Mouse (Mus musculus): ENCODE results near the gene Rnf126.

The Rnf126 gene

DNA sequence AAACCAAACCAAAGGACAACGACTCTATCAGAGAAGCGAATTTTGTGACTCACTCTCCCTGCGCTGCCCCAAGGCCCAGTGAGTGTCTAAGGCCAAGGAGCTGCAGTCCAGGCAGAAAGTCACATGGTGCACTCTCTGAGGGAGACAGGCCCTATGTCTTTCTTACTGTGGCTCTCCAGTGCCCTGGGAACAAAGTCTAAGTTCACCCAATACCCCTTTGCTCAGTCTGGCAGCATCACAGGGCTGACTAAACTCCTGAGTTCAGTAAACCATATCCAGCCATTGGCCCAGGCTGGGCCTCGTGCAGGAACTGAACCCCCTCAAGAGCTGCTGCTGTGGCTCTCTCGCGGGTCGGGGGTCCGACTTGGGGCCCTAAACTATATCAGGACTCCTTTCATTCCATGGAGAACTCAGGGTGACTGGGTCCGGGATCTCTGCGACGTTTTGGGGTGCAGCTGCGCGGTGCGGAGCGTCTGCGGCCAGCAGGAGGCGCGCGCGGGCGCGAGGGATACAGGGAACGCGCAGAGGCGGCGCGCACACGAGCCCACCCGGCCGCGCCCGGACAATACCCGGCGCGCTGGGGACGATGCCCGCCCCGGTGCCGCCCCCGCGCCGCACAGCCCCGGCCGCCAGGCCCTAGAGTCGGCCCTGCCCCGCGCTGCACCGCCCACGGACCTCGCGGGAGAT is 26.4 kb upstream of the Rnf126 start, which contains the start of gene Palm:
Gene Palm, plus strand, starts transcription at position 522 of the 687 bp plus-strand sequence.
- in situ Hi-C loops (cut with MboI; ENCODE audit: low sequenced_read_pairs): no loop called here

GRCm38 (mm10) chr10:79792339-79793040 is 25.7 kb upstream of the Rnf126 start:
- in situ Hi-C loops (cut with MboI; ENCODE audit: low sequenced_read_pairs): no loop called here

DNA sequence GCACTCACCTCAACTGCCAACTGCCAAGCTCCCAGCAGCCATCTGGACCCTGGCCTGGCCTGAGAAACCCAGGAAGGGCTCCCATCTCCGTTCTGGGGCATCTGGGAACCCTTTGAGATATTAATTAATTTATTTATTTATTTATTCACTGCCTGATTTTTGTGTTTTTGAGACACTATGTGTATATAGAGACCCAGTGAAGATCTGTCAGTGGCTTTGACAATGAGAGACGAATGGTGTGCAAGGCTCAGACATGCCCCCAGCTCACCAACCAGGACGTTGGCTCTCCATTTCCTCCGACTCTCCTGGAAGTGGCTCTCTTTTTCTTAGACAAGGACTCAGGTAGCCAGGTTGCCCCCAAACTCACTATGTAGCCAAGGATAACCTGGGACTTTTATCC is 24.1 kb upstream of the Rnf126 start, which contains the start of gene Prss57:
Gene Prss57, minus strand, starts transcription at position 101 of the 400 bp plus-strand sequence.
- in situ Hi-C loops (cut with MboI; ENCODE audit: low sequenced_read_pairs): no loop called here

DNA sequence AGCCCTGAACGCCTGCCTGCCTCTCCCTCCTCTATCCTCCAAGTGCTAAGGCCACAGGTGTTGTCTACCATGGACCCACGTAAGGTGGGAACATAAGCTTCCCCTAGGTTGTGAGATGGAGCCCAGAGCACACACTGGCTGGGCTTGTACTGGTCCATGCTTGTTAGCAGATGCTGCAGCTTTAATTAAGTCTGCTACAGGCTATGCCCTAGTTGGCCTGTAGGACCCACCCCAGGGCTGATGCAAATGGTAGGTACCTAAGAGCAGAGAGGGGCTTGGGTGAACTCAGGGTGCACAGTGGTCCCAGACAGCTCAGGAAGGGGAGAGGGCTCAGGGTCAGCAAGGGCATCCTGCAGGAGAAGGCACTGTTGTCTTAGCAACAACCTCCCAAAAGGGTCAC is 22.8 kb upstream of the Rnf126 start:
- in situ Hi-C loops (cut with MboI; ENCODE audit: low sequenced_read_pairs): no loop called here

- in situ Hi-C loops (cut with MboI; ENCODE audit: low sequenced_read_pairs): no loop called here
Measured at GRCm38 (mm10) chr10:79788386-79789158, 21.8 kb upstream of the Rnf126 start.

- in situ Hi-C loops (cut with MboI; ENCODE audit: low sequenced_read_pairs): no loop called here
Measured at GRCm38 (mm10) chr10:79783920-79784800, 17.4 kb upstream of the Rnf126 start.

- in situ Hi-C loops (cut with MboI; ENCODE audit: low sequenced_read_pairs): no loop called here
Measured at GRCm38 (mm10) chr10:79783050-79783449, 16.3 kb upstream of the Rnf126 start.

DNA sequence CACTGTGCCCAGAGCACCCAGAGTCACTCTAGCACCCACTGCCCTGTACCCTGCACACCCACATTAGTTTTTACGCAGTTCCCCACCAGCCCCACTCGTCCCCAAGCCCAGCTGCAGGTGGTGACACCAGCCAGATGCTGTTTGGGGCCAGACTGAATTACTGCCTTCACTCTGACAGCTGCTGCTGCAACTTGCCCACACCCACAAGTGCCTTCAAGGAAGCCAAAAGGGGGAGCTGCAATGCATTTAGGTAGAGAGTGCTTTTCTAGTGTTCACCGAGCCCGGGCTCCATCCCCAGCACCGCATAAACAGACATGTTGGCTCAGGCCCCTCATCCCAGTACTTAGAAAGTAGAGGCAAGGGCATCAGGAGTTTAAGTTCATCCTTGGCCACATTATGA is 15.2 kb upstream of the Rnf126 start:
- in situ Hi-C loops (cut with MboI; ENCODE audit: low sequenced_read_pairs): no loop called here

- in situ Hi-C loops (cut with MboI; ENCODE audit: low sequenced_read_pairs): no loop called here
Measured at GRCm38 (mm10) chr10:79781139-79781538, 14.4 kb upstream of the Rnf126 start.

DNA sequence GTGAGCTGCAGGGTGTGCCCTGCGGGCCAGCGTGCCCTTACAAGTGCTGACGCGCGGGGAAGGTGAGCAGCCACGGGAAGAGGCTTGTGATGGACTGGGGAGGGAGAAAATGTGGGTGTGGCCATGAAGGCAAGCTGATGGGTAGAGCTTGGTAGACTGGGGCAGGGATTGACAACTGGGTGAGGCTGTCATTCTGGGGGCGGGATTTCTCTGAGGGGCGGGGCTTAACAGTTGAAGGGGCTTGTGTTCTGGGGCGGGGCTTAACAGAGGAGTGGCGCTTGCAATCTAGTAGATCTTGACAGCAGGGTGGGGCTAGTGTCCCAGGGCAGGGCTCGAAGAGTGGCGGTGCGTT is 13.9 kb upstream of the Rnf126 start:
- in situ Hi-C loops (cut with MboI; ENCODE audit: low sequenced_read_pairs): no loop called here

- in situ Hi-C loops (cut with MboI; ENCODE audit: low sequenced_read_pairs): no loop called here
Measured at GRCm38 (mm10) chr10:79779784-79780663, 13.3 kb upstream of the Rnf126 start.

DNA sequence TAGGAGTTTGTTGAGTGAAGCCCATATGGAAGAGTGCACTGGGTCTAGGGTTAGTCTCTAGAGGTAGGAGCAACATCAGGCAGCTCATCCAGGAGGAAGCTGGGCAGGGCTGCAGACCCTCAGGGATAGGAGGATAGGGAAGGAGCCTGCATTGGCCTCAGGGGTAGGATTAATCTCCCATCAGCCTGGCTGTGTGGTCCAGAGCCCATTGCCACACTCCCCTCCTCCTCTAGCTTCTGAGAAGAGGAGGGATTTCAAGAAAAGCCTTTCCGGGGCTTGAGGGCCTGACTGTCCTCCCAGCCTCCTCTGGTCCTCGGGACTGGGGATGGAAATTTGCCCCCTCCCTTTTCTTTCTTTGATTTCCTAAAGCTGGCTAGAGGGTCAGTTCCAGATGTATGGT is 12.4 kb upstream of the Rnf126 start:
- in situ Hi-C loops (cut with MboI; ENCODE audit: low sequenced_read_pairs): no loop called here

DNA sequence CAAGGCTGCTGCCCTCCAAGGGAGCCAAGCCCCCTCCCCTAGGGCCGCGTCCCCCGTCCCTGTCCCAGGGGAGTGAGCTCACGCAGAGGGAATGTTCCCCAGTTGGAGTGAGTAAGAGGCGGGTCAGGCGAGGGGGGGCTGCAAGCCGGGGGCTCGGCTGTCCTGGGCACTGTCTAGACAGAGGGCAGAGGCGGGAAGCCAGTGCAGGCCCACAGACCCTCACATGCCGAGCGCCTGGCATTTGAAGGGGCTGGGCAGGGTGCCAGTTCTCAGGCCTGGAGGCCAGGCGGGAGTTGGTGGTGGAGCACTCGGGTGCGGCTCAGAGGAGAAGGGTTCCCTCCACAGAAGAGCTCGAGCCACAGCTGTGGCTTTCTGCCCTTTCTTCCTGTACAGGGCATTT is 11.3 kb upstream of the Rnf126 start:
- in situ Hi-C loops (cut with MboI; ENCODE audit: low sequenced_read_pairs): no loop called here

DNA sequence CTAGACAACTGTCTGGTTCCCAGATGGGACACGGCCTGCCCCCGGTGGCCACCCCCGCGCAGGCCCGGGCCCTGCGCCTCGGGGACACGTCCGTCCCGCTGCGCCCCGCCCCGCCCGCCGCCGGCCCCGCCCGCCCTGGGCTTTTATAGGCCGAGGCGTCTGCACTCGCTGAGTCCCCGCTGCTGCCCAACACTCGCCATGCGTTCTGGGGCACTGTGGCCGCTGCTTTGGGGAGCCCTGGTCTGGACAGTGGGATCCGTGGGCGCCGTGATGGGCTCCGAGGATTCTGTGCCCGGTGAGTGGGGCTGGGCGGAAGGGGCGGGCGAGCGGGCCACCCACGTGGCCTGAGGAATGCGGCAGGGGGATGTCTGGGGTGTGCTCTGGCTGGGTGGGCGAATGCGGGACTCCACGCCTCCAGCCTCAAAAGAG is 10.4 kb upstream of the Rnf126 start, which contains the start of gene Fstl3:
Gene Fstl3, plus strand, starts transcription at position 170 of the 429 bp plus-strand sequence.
- in situ Hi-C loops (cut with MboI; ENCODE audit: low sequenced_read_pairs): no loop called here

DNA sequence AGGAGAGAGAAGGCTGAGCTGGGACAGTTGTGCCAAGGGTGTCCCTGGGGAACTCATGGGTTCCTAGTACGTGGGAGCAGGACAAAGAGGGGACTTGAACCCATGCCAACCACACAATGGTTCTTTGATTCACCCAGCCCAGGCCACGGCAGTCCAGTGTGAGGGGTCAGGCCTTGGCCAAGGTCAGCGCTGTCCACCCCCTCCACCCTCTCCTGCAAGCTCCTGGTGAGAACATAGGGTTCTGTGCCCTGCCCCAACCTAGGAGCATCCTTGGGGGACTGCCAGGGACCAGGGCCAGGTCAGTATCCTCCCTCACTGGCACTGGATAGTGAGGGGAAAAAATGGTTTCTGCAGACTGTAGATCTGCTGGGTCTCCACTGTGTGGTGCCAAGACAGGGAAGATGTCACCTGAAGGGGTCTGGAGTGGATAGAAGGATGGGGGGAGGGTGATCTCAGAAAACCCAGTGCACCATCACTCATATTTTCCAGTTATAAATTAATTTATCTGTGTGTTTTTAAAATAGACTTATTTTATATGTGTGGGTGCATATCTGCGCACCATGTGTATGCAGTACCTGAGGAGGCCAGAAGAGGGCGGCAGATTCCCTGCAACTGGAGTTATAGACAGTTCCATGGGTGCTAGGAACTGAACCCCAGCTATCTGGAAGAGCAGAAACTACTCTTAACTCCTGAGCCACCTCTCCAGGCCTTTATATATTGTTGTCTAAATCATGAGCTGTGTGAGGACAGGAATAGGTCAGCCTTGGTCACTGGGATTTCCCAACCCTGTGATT is 7.9 kb upstream of the Rnf126 start:
- in situ Hi-C loops (cut with MboI; ENCODE audit: low sequenced_read_pairs): no loop called here

GRCm38 (mm10) chr10:79773208-79773607 is 6.5 kb upstream of the Rnf126 start:
- in situ Hi-C loops (cut with MboI; ENCODE audit: low sequenced_read_pairs): no loop called here

DNA sequence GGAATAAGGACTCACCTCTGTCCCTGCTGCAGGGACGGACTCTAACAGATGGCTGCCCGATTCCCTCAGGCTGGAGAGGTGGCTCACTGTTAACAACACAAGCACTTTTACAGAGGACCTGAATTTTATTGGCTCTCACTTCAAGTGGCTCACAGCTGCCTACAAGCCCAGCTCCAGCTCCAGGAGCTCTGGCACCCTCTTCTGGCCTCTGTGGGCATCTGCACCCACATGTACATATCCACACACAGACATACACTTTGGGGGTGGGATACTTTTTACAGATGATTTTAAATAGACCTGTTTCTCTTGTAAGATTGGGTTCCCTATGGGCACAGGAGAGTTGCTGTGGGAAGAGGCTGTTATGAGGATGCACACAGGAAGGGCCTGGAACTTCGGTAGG is 5.6 kb upstream of the Rnf126 start:
- in situ Hi-C loops (cut with MboI; ENCODE audit: low sequenced_read_pairs): no loop called here

DNA sequence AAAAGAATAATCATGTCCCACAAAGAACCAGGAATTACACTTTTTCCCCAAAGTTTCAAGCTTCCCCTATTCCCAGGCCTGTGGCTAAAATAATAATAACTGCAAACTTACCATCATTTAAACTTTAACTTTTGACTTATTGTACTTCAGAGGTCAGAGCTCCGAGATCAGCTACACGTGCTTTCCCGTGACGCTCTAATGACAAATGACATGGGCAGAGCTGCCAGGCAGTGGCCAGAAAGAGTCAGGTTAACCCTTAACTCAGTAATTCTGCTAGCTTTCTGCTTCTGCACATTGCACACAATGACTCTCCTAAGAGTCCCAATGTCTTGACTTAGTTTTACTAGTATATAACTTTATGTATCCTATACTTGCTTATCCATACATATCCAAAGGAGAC is 2.6 kb upstream of the Rnf126 start:
- in situ Hi-C loops (cut with MboI; ENCODE audit: low sequenced_read_pairs): no loop called here

DNA sequence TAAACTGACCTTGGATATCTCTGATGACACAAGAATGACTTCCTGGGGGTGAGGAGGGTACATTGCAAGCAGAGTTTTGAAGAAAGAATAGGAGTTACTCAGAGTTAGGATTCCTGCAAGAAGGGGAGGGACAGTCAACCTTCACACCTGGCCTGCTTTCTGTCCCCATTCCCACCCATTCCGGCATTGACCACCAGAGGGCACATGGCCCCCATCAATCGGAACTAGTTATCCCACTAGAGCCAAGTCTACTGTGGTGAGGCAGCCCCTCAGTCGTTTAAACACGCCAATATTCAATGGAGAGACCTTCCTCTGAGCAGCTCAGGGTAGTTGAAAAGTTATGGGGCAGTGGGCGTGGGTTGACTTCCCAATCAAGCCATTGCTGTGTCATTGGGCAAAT is 1.6 kb upstream of the Rnf126 start:
- in situ Hi-C loops (cut with MboI; ENCODE audit: low sequenced_read_pairs): no loop called here

All from CH12F3 (cell line).